Mouse (Mus musculus) adipocyte (in vitro differentiated cells): ENCODE measurements around the gene Scml4.

Experiments
- DNase-seq: peaks from one replicate; pipeline ENCODE4 v3.0.0-alpha.2; 2016; ENCODE audit warnings: low spot score

Gene Scml4

DNA sequence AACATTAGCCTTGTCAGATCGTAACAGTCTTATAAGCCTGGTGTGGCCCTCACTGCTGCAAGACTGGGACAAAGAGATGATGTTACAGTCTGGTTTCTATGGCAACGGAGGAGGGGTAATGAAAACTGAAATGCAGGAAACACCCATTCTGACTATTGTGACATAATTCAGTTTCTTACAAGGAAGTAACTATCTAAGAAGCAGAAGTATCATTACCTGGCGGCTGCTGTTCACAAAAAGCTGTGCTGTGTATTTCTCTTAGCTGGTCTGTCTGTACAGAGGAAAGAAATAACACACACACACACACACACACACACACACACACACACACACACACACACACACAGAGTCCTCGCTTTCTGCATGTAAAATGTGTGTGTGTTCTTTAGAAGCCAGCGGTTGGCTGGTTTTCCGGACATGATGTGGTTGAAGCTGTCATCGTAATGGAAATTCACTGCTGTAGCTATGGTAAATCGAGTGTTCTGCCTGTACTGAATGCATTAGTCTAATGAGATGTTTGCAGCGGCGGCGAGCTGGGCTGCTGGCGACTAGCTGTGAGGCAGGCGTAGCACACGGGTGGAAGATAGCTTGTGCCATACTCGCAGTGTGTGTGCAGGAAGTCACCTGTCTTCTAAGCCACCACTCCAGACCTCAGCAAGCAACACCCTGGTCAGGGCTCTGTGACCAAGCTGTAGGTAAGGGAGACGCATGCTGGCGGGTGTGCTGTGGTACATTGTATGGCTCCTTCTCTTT is at the start of gene Scml4:
Gene Scml4 (plus strand): TSS at position 212 of the 753 bp plus-strand sequence.
- peak; percentile 57 for DNase-seq

GRCm38 (mm10) chr10:42825923-42826322 is 34.2 kb upstream of the Scml4 start:
- DNase-seq = no peak

- peak; percentile 15 for DNase-seq
Measured at GRCm38 (mm10) chr10:42827155-42827554, 33.0 kb upstream of the Scml4 start.

GRCm38 (mm10) chr10:42830007-42830406 is 30.2 kb upstream of the Scml4 start:
- no peak for DNase-seq

GRCm38 (mm10) chr10:42830409-42830808 is 29.8 kb upstream of the Scml4 start:
- no peak for DNase-seq

DNA sequence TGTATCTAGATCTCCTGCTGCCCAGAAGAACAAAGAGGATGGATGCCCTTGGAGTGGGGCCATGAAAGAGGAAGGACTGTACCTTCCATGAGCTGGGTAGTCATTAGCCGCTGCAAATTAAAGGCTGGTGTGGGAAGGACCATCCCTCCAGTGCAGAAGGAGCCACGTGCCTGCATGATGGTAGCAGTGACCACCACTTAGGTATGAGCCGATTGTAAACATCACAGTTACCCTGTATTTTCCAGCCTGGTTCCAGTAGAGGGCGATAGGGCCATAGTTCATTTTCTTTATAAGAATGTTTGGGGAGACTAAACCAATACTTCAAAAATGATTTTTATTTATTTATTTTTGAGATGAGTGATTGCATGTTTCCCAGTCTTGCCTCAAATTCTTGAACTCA is 27.5 kb upstream of the Scml4 start:
- peak; percentile 33 for DNase-seq

DNA sequence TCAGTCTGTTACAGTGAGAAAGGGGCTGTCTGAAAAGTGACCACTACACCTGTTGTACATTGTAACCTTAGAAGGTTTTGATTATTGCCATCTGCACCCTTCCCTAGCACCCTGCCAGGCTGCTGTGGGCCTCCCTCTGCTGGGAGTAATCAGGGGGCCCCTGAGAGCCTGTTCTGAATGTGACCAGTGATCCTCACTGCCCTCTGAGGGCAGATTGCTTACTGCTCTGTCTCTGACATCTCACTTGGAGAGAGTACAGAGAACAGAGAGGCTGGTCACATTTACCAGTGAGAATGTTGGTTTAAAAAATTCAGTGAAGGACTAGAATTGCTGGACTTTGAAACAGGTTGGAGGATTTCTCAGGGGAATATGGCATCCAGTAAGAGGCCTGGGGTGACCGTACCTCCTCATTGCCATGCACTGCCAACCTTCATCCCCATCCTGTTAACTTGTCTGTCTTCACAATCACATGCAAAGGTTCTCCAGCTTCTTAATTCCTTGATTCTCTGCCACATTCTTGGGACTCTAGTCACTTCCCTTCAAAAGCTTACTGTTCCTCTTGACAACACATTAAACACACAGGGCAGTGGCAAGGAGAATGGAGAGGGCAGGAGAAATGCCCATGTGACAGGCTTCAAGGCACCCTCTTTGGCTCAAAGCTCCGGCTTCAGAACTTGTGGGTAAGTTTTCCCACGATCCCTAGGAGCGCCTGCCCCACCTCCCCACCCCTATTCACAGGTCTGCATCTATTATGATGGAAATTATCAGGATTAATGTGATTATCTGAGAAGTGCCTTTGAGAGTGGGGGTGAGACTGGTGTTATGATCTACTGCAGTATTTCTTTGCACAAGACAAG is 26.1 kb upstream of the Scml4 start:
- no peak for DNase-seq

GRCm38 (mm10) chr10:42838106-42838505 is 22.1 kb upstream of the Scml4 start:
- DNase-seq = no peak

GRCm38 (mm10) chr10:42838736-42839135 is 21.4 kb upstream of the Scml4 start:
- DNase-seq = no peak

DNA sequence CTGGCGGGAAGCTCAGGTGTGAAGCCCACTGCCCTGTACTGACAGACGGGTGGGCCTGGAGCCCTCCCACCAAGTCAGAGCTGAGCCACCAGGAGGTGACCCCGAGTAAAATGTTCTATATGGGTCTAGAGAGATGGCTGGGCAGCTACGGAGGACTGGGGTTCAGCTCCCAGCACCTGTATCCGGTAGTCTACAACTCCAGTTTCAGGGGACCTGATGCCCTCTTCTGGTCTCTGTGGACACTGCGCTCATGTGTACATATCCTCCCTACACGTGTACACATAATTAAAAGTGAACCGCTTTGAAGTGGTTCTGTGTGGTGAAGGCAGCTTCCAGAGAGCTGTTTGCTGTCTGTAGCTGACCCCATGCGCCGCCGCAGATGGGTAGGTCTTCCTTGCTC is 20.1 kb upstream of the Scml4 start:
- DNase-seq = no peak

GRCm38 (mm10) chr10:42841531-42842195 is 18.5 kb upstream of the Scml4 start:
- DNase-seq = no peak

GRCm38 (mm10) chr10:42842358-42842757 is 17.8 kb upstream of the Scml4 start:
- DNase-seq = peak; percentile 65

GRCm38 (mm10) chr10:42843416-42843815 is 16.8 kb upstream of the Scml4 start:
- DNase-seq = peak; percentile 87

GRCm38 (mm10) chr10:42845480-42845879 is 14.7 kb upstream of the Scml4 start:
- DNase-seq = no peak

DNA sequence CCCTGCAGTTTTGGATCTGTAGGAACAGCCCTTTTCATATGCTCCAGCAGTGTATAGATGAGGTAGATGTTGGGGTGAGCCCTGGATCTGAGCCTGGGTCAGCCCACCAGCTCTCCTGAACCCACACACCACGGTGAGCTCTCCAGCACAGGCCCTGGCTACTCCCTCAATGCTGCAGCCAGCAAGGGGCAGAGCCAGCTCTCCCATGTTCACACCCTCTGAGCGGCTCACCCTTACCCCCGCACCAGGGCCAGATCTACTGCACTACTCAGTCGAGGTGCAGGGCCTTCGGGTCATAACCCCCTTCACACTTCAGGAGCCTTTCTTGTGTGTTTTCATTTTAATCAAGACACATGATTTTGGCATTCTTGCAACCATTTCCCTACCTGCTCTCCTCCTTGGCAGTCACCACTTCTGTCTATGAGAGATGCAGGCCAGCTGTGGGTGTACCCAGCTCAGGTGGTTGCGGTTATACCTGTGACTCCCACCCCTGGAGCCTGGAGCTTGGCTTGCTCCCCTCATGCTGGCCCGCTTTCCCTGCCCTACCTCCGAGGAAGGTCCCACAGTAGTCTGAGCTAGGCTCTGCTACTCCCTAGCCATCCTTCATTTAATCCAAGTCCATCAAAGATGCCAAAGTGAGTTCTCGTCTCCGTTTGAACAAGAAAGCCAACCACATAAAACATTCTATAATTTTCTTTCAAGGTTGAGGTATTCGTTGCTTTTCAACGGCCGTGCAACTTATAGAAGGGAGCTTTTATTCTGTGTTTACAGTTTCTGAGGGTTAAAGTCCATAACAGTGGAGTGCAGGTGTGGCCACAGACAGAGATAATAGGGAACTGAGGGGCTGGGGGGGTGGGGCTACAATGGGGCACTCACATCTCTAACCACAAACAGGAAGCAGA is 11.7 kb upstream of the Scml4 start:
- no peak for DNase-seq

DNA sequence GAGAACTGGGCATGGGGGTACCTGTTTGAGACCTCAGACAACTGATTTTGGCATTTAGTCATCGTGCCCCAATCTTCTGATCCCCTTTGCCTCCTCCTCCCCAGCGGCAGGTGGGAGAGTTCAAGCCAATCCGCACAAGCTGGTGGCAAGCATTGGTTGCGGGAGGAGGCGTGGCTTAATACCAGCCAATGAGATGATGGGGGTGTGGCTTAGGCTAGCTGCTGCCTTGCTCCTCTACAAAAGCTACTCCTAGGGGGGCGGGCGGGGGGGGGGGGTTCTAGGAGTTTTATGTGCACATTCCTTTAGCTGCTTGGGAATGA is 11.1 kb upstream of the Scml4 start:
- DNase-seq = no peak

GRCm38 (mm10) chr10:42854838-42855237 is 5.3 kb upstream of the Scml4 start:
- no peak for DNase-seq

DNA sequence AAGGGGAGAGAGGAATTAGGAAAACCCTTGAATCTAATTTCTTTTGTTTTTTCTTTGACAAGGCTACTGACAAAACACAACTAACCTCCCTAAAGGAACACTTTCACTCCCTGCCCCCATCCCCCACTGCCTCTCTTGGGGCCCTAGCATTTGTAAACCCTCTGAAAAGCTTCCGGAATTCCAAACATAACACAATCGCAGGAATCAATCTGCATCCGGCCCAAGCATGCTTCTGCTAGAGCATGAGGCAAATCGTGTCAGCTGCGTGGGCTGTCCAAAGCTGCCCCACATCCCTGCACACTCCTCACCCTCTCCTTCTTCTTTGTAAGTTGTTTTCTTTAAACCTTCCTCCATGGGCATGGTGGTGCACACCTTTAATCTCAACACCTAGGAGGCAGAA is 4.9 kb upstream of the Scml4 start:
- DNase-seq = no peak

- no peak for DNase-seq
Measured at GRCm38 (mm10) chr10:42856574-42856973, 3.6 kb upstream of the Scml4 start.

DNA sequence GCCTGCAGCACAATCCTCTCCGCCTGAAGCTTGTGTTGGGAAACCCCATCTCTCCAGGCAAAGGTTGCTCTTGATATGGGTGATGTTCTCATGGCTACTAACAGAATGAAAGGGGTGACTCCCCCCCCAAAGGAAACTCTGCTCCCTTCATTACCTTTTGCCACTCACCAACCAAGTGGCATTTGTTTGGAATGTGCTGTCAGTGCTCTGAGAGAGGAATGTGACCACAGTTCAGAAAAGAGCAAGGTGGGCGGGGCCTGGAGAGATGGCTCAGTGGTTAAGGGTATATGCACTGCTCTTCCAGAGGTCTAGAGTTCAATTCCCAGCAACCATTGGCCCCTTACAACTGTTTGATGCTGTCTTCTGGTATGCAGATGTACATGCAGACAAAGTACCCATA is 3.1 kb upstream of the Scml4 start:
- DNase-seq = no peak

GRCm38 (mm10) chr10:42859781-42860158 is 400 bp upstream of the Scml4 start:
- no peak for DNase-seq

- no peak for DNase-seq
Measured at GRCm38 (mm10) chr10:42861446-42861845, 1.3 kb downstream of the Scml4 start.
